Mouse (Mus musculus) neural tube, embryonic 15.5 days (tissue): ENCODE data around the gene Crygb. TPM values are rescaled to one million over a fixed set of nuclear protein-coding genes. Genes with fewer than 3 reads are reported as not detected.

Experiments
- ATAC-seq: fragments of 200-750 bp; cut with Nextera tagmentation; 2 replicates; pipeline ENCODE4 v1.8.0; 2017; ENCODE audit warnings: mild to moderate bottlenecking, moderate TSS enrichment, moderate library complexity; ENCODE audit not compliant: low FRiP score
- H3K27ac ChIP-seq: fragments of 300-500 bp; sonication (generic); replicated peaks from 2 replicates; pipeline ENCODE4 v1.5.1; 2015; ENCODE audit warnings: mild to moderate bottlenecking, inconsistent platforms
- H3K27me3 ChIP-seq: fragments of 300-500 bp; sonication (generic); replicated peaks from 2 replicates; pipeline ENCODE4 v1.6.1; 2015; ENCODE audit warnings: inconsistent platforms
- H3K36me3 ChIP-seq: fragments of 300-500 bp; sonication (generic); 2 replicates; pipeline ENCODE4 v1.6.1; 2015; ENCODE audit warnings: inconsistent platforms
- H3K4me1 ChIP-seq: fragments of 300-500 bp; sonication (generic); 2 replicates; pipeline ENCODE4 v1.6.1; 2015; ENCODE audit warnings: inconsistent platforms
- H3K4me2 ChIP-seq: fragments of 300-500 bp; sonication (generic); 2 replicates; pipeline ENCODE4 v1.6.1; 2015; ENCODE audit warnings: inconsistent platforms, mild to moderate bottlenecking, moderate library complexity
- H3K4me3 ChIP-seq: fragments of 300-500 bp; sonication (generic); replicated peaks from 2 replicates; pipeline ENCODE4 v1.5.1; 2015; ENCODE audit warnings: mild to moderate bottlenecking, inconsistent platforms
- H3K9ac ChIP-seq: fragments of 300-500 bp; sonication (generic); replicated peaks from 2 replicates; pipeline ENCODE4 v1.6.1; 2015; ENCODE audit warnings: mild to moderate bottlenecking, inconsistent platforms
- H3K9me3 ChIP-seq: fragments of 300-500 bp; sonication (generic); replicated peaks from 2 replicates; pipeline ENCODE4 v1.6.1; 2016; ENCODE audit warnings: inconsistent platforms
- polyA plus RNA-seq: library from polyadenylated mRNA; unstranded; fragments of >200 nt; fragmentation: Nextera tagmentation; extraction: Ambion mirVana; gene quantifications from 2 replicates; pipeline ENCODE4 v1.2.1, GENCODE M21; 2015

The Crygb gene
- polyA plus RNA-seq, 1 experiment from 2014 or later: 0.69 TPM

- no peak for ATAC-seq
- H3K27ac ChIP-seq: no peak within 1 kb of the TSS
- no peak within 1 kb of the TSS for H3K4me2 ChIP-seq
- H3K4me1 ChIP-seq: no peaks in the 10 kb centered on the region
- no peak within 1 kb of the TSS for H3K4me3 ChIP-seq
- H3K9me3 ChIP-seq: no peaks in the 10 kb centered on the region
- no peak within 1 kb of the TSS for H3K9ac ChIP-seq
- no peaks in the 10 kb centered on the region for H3K36me3 ChIP-seq
- no peaks in the 10 kb centered on the region for H3K27me3 ChIP-seq
These were observed 49.4 kb downstream of the Crygb start, which contains the start of gene Akr1cl for GRCm38 (mm10) chr1:65032641-65033040. Akr1cl (minus strand) TSS chr1:65032759.

Other genes starting within 250 kb of the Crygb start
- 10.8 and 12.0 TPM in 2 replicates for gene Plekhm3, start 125.5 kb downstream of the Crygb start, polyA plus RNA-seq
- 0.38 TPM in 1 of 2 replicates, not detected in the other for gene Akr1cl, start 49.5 kb downstream of the Crygb start, polyA plus RNA-seq
- not detected in 2 replicates for gene Cryge, start 31.1 kb downstream of the Crygb start, polyA plus RNA-seq
- gene Crygd, start 18.8 kb downstream of the Crygb start, polyA plus RNA-seq: not detected in 2 replicates
- gene Crygc, start 8.6 kb downstream of the Crygb start, polyA plus RNA-seq: not detected in 2 replicates
- 0.35 TPM in 1 of 2 replicates, not detected in the other for gene Cryga, start 21.1 kb upstream of the Crygb start, polyA plus RNA-seq
- gene Gm28845, start 37.3 kb upstream of the Crygb start, polyA plus RNA-seq: 0.56 TPM in 1 of 2 replicates, not detected in the other
- gene D630023F18Rik, start 40.9 kb upstream of the Crygb start, polyA plus RNA-seq: 2.3 and 2.4 TPM in 2 replicates
- 397 and 446 TPM in 2 replicates for gene Idh1, start 104.2 kb upstream of the Crygb start, polyA plus RNA-seq
- 9.5 and 9.6 TPM in 2 replicates for gene Pikfyve, start 104.4 kb upstream of the Crygb start, polyA plus RNA-seq
- gene Pth2r, start 199.8 kb upstream of the Crygb start, polyA plus RNA-seq: 6.1 and 6.2 TPM in 2 replicates